Mouse (Mus musculus): ENCODE measurements around the gene Cluh.

Gene Cluh

GRCm38 (mm10) chr11:74649095-74649646 lies at the start of gene Cluh:
Gene Cluh (plus strand): TSS chr11:74649495.
- peak; percentile 98 for DNase-seq

- DNase-seq: no peak
These were observed 47.0 kb upstream of the Cluh start for GRCm38 (mm10) chr11:74602286-74602685.

GRCm38 (mm10) chr11:74610068-74610467 lies 39.2 kb upstream of the Cluh start:
- no peak for DNase-seq

GRCm38 (mm10) chr11:74610545-74611176 lies 38.6 kb upstream of the Cluh start, which contains the start of gene Rap1gap2:
Gene Rap1gap2 (minus strand): TSS chr11:74610915.
- no peak for DNase-seq

- no peak for DNase-seq
These were observed 37.9 kb upstream of the Cluh start for GRCm38 (mm10) chr11:74611437-74611836.

GRCm38 (mm10) chr11:74613428-74613827 lies 35.9 kb upstream of the Cluh start:
- no peak for DNase-seq

GRCm38 (mm10) chr11:74615571-74615970 lies 33.7 kb upstream of the Cluh start:
- DNase-seq: no peak

GRCm38 (mm10) chr11:74619201-74619955 lies 29.9 kb upstream of the Cluh start, which contains the start of gene Ccdc92b:
Gene Ccdc92b (plus strand): TSS chr11:74619605.
- DNase-seq: peak; percentile 81

- no peak for DNase-seq
These were observed 29.4 kb upstream of the Cluh start for GRCm38 (mm10) chr11:74619956-74620300.

GRCm38 (mm10) chr11:74621974-74622669 lies 27.2 kb upstream of the Cluh start:
- no peak for DNase-seq

GRCm38 (mm10) chr11:74623693-74624092 lies 25.6 kb upstream of the Cluh start:
- no peak for DNase-seq

GRCm38 (mm10) chr11:74625333-74625732 lies 24.0 kb upstream of the Cluh start:
- no peak for DNase-seq

GRCm38 (mm10) chr11:74627481-74627880 lies 21.8 kb upstream of the Cluh start:
- DNase-seq: no peak

GRCm38 (mm10) chr11:74631880-74632789 lies 17.2 kb upstream of the Cluh start:
- no peak for DNase-seq

- DNase-seq: peak; percentile 68
These were observed 14.6 kb upstream of the Cluh start for GRCm38 (mm10) chr11:74634490-74635275.

- DNase-seq: no peak
These were observed 11.8 kb upstream of the Cluh start for GRCm38 (mm10) chr11:74637486-74637885.

- peak; percentile 61 for DNase-seq
These were observed 11.1 kb upstream of the Cluh start for GRCm38 (mm10) chr11:74637971-74638790.

- DNase-seq: no peak
These were observed 10.4 kb upstream of the Cluh start for GRCm38 (mm10) chr11:74638791-74639411.

- DNase-seq: no peak
These were observed 9.7 kb upstream of the Cluh start for GRCm38 (mm10) chr11:74639628-74640027.

- no peak for DNase-seq
These were observed 1.3 kb upstream of the Cluh start for GRCm38 (mm10) chr11:74647966-74648365.

All from thymus, postnatal 25 days (tissue).